Mouse (Mus musculus): ENCODE measurements around the gene Pdss2. TPM values are rescaled to one million over a fixed set of nuclear protein-coding genes. Genes with fewer than 3 reads are reported as not detected.
"Not testable (repeated sequence)": the region's sequence is repeated elsewhere in the genome, so short reads cannot be mapped to it uniquely, and the experiment has no call there.

Gene Pdss2
- polyA plus RNA-seq, 1 experiment from 2014 or later = 16.6 TPM

DNA sequence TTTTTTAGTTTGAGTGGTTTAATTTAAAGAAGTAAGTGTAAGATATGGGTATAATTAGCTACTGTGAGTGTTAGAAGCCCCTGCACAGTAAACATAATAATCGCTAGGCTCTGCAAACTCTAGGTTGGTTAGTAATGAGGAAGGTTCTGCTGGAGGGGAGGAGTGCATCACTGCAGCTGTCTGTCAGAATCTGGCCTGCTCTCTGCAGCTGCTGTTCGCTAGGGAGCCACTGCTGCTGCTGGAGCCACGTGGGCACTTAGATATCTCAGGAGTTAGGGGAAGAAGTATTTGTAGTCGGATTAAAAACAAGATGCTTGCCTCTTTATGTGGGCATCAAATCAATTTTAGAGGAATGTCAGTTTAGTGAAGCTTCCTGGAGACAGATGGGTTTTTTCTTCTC is 13.2 kb downstream of the Pdss2 start:
- no peak overlapping the region for H3K4me3 ChIP-seq (ENCODE audit: low read depth, low read length)
- H3K27ac ChIP-seq (ENCODE audit: low read depth, low read length) = no peak overlapping the region
- no peaks in the 10 kb centered on the region for H3K27me3 ChIP-seq (ENCODE audit: control insufficient read depth, insufficient read depth, low read length)
- WGBS = 74% methylated on average over 4 of the region's 4 CpGs
- no peaks in the 10 kb centered on the region for H3K36me3 ChIP-seq (ENCODE audit: control insufficient read depth, insufficient read depth, low read length)
- H3K9ac ChIP-seq (ENCODE audit: low read length) = no peak overlapping the region
- no peak overlapping the region for H3K4me2 ChIP-seq
- DNase-seq (ENCODE audit: low spot score, missing footprints) = no peak
- no peaks in the 10 kb centered on the region; the same call in 1 of the 2 replicates for H3K9me3 ChIP-seq (ENCODE audit: control insufficient read depth, low read length)
- ATAC-seq (ENCODE audit: low FRiP score) = no peak
- no peaks in the 10 kb centered on the region for H3K4me1 ChIP-seq (ENCODE audit: control insufficient read depth, insufficient read depth, low read length)

DNA sequence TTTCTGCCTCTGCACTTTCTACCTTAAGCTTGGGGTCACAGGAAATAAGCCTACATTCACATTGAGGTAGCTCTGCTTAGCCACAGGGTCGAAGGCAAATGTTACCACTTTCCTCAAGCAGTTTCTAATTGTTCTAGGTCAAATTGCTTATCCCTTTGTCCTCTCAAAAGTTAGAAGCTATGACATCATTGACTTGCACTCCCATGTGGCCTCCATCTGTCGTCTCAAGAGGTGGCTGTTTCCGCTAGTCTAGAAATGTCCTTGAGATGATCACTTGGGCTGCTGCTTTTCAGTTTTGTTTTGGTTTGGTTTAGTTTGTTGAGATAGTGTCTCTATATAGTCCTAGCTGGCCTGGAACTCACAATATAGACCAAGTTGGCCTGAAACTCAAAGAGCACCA is 13.7 kb downstream of the Pdss2 start:
- no peaks in the 10 kb centered on the region for H3K27me3 ChIP-seq (ENCODE audit: control insufficient read depth, insufficient read depth, low read length)
- H3K36me3 ChIP-seq (ENCODE audit: control insufficient read depth, insufficient read depth, low read length) = no peaks in the 10 kb centered on the region
- H3K4me1 ChIP-seq (ENCODE audit: control insufficient read depth, insufficient read depth, low read length) = no peaks in the 10 kb centered on the region
- 93% methylated on average over 3 of the region's 3 CpGs for WGBS
- H3K9me3 ChIP-seq (ENCODE audit: control insufficient read depth, low read length) = peaks cover 5% of the 10 kb centered on the region; the same call in 1 of the 2 replicates
- H3K4me3 ChIP-seq (ENCODE audit: low read depth, low read length) = no peak overlapping the region
- H3K27ac ChIP-seq (ENCODE audit: low read depth, low read length) = no peak overlapping the region
- no peak for DNase-seq (ENCODE audit: low spot score, missing footprints)
- no peak overlapping the region for H3K9ac ChIP-seq (ENCODE audit: low read length)
- H3K4me2 ChIP-seq = no peak overlapping the region
- no peak for ATAC-seq (ENCODE audit: low FRiP score)

GRCm38 (mm10) chr10:43235758-43236669 is 14.7 kb downstream of the Pdss2 start:
- Histone ChIP-seq H3K27me3 (ENCODE audit: control insufficient read depth, insufficient read depth, low read length) (no peaks in the 10 kb centered on the region), H3K4me2 (no peak overlapping the region), H3K9me3 (ENCODE audit: control insufficient read depth, low read length) (peaks cover 6% of the 10 kb centered on the region; the same call in 1 of the 2 replicates), H3K4me3 (ENCODE audit: low read depth, low read length) (no peak overlapping the region), H3K4me1 (ENCODE audit: control insufficient read depth, insufficient read depth, low read length) (no peaks in the 10 kb centered on the region), H3K36me3 (ENCODE audit: control insufficient read depth, insufficient read depth, low read length) (no peaks in the 10 kb centered on the region), H3K9ac (ENCODE audit: low read length) (no peak overlapping the region), H3K27ac (ENCODE audit: low read depth, low read length) (no peak overlapping the region)
- no peak for DNase-seq (ENCODE audit: low spot score, missing footprints)
- 91% methylated on average over 5 of the region's 5 CpGs for WGBS
- no peak for ATAC-seq (ENCODE audit: low FRiP score)

DNA sequence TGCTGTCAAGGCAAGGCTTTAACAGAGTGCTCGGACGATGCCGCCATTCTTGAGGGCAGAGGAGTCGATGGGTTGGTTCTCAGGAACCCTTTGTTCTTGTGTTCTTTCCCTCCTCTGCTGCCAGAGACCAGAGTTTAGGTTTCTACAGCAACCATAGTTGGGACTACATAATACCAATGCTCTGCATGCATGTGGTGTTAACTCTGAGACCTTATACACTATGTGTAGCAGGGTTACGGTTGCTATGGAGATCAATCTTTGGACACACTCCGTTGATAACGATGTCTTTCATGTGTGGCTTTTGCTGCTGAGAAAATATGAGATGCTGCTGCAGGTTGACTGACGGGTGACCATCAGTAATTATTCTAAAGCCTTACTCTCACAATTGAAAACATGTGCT is 20.9 kb downstream of the Pdss2 start:
- ATAC-seq (ENCODE audit: low FRiP score) (no peak), DNase-seq (ENCODE audit: low spot score, missing footprints) (no peak)
- Histone ChIP-seq H3K27ac (ENCODE audit: low read depth, low read length) (no peak overlapping the region), H3K9me3 (ENCODE audit: control insufficient read depth, low read length) (peaks cover 6% of the 10 kb centered on the region; the same call in 1 of the 2 replicates), H3K4me2 (no peak overlapping the region), H3K4me1 (ENCODE audit: control insufficient read depth, insufficient read depth, low read length) (peaks cover 10% of the 10 kb centered on the region; the same call in 1 of the 2 replicates), H3K36me3 (ENCODE audit: control insufficient read depth, insufficient read depth, low read length) (no peaks in the 10 kb centered on the region), H3K27me3 (ENCODE audit: control insufficient read depth, insufficient read depth, low read length) (no peaks in the 10 kb centered on the region), H3K9ac (ENCODE audit: low read length) (no peak overlapping the region), H3K4me3 (ENCODE audit: low read depth, low read length) (no peak overlapping the region)
- 66% methylated on average over 8 of the region's 8 CpGs for WGBS

DNA sequence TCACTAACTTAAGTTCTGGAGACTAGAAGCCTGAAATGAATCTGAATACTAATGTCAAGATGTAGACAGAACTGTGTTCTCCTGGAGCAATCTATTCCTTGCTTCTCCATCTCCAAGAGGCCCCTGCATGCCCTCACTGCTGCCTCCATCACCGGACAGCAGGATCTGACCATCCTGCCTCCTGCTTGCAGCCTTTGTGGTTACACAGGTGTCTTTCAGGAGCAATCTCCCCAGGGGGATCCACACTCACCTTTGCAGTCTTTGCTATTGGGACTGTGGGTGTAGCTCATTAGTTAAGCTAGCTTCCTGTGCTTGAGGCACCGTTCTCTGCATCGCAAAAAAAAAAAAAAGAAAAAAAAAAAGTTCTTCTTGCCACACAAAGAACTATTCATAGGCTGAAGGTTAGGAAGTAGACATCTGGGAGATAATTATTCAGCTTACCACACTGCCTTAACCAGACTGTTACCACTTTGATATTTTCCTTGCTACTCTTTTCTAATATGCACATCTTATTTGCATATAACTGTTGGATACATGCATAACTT is 23.0 kb downstream of the Pdss2 start:
- Histone ChIP-seq H3K4me3 (ENCODE audit: low read depth, low read length) (no peak overlapping the region), H3K27me3 (ENCODE audit: control insufficient read depth, insufficient read depth, low read length) (no peaks in the 10 kb centered on the region), H3K9me3 (ENCODE audit: control insufficient read depth, low read length) (peaks cover 6% of the 10 kb centered on the region; the same call in 1 of the 2 replicates), H3K9ac (ENCODE audit: low read length) (no peak overlapping the region), H3K4me2 (no peak overlapping the region), H3K36me3 (ENCODE audit: control insufficient read depth, insufficient read depth, low read length) (no peaks in the 10 kb centered on the region), H3K4me1 (ENCODE audit: control insufficient read depth, insufficient read depth, low read length) (peaks cover 10% of the 10 kb centered on the region; the same call in 1 of the 2 replicates), H3K27ac (ENCODE audit: low read depth, low read length) (no peak overlapping the region)
- DNase-seq (ENCODE audit: low spot score, missing footprints) (peak; percentile 75), ATAC-seq (ENCODE audit: low FRiP score) (no peak)
- whole genome bisulfite sequencing = 21% methylated on average over 3 of the region's 3 CpGs

DNA sequence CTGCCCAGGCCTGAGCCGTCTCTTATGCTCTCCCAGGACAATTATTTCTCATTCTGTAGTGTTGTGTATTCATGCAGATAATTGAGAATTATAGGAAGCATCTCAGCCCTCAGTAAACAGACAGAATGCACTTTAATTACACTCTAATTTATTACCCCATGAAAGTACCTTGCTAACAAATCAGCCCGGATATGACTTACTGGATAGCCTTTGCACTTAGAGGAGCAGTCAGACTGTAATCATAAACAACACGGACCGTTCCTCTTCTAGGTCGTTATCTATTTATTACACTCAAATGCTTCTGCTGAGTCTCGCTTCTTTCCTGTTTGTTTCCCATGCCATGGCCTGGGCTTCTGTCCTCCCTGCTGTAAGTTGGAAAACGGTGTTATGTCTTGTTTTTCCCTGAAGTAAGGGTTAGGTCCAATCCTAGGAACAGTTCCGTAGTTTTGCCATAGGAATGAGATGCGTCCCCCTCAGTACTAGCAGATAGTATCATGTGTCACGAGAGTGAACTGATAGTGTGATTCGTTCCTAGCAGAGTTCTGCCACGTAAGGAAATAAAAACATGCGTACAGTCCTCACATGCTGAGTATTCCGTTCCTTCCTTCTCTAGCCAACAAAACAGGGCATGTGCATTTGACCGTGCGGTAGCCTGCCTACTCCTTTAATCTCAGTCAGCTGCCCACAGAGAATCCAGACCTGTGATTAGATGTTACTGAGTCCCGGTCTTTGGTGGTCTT is 24.3 kb downstream of the Pdss2 start:
- Histone ChIP-seq H3K27ac (ENCODE audit: low read depth, low read length) (no peak overlapping the region), H3K4me1 (ENCODE audit: control insufficient read depth, insufficient read depth, low read length) (peaks cover 10% of the 10 kb centered on the region; the same call in 1 of the 2 replicates), H3K9ac (ENCODE audit: low read length) (no peak overlapping the region), H3K9me3 (ENCODE audit: control insufficient read depth, low read length) (no peaks in the 10 kb centered on the region), H3K4me3 (ENCODE audit: low read depth, low read length) (no peak overlapping the region), H3K36me3 (ENCODE audit: control insufficient read depth, insufficient read depth, low read length) (no peaks in the 10 kb centered on the region), H3K27me3 (ENCODE audit: control insufficient read depth, insufficient read depth, low read length) (no peaks in the 10 kb centered on the region), H3K4me2 (no peak overlapping the region)
- WGBS = 62% methylated on average over 17 of the region's 17 CpGs
- no peak for ATAC-seq (ENCODE audit: low FRiP score)
- DNase-seq (ENCODE audit: low spot score, missing footprints) = peak; percentile 64

DNA sequence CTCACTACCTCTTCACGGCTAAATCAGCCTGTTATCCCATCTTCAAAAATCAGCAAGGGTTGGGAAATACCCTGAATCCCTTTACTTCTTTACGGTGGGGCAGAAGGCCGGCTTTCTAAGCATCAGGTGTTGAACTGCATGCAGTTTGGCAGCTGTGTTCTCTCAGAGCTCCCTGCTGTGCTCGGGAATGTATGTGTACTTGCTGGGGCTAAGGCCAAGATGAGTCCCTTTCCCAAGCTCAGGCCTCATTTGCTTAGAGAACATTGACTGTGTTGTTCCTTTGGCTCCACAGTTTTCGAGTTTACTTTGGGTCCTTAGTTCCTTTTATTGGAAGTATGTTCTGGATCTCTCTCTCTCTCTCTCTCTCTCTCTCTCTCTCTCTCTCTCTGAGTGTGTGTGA is 26.7 kb downstream of the Pdss2 start:
- peaks cover 10% of the 10 kb centered on the region; the same call in 1 of the 2 replicates for H3K4me1 ChIP-seq (ENCODE audit: control insufficient read depth, insufficient read depth, low read length)
- no peaks in the 10 kb centered on the region for H3K27me3 ChIP-seq (ENCODE audit: control insufficient read depth, insufficient read depth, low read length)
- H3K9ac ChIP-seq (ENCODE audit: low read length) = no peak overlapping the region
- no peaks in the 10 kb centered on the region for H3K36me3 ChIP-seq (ENCODE audit: control insufficient read depth, insufficient read depth, low read length)
- DNase-seq (ENCODE audit: low spot score, missing footprints) (no peak), ATAC-seq (ENCODE audit: low FRiP score) (no peak)
- no peak overlapping the region for H3K27ac ChIP-seq (ENCODE audit: low read depth, low read length)
- no peak overlapping the region for H3K4me3 ChIP-seq (ENCODE audit: low read depth, low read length)
- H3K4me2 ChIP-seq = no peak overlapping the region
- H3K9me3 ChIP-seq (ENCODE audit: control insufficient read depth, low read length) = no peaks in the 10 kb centered on the region
- 57% methylated on average over 5 of the region's 5 CpGs for WGBS

- no peak for ATAC-seq (ENCODE audit: low FRiP score)
Measured at GRCm38 (mm10) chr10:43252324-43252723, 31.0 kb downstream of the Pdss2 start.

GRCm38 (mm10) chr10:43256965-43257364 is 35.7 kb downstream of the Pdss2 start:
- H3K36me3 ChIP-seq (ENCODE audit: control insufficient read depth, insufficient read depth, low read length); DNase-seq (ENCODE audit: low spot score, missing footprints); H3K4me2 ChIP-seq; H3K9me3 ChIP-seq (ENCODE audit: control insufficient read depth, low read length); H3K4me1 ChIP-seq (ENCODE audit: control insufficient read depth, insufficient read depth, low read length); H3K9ac ChIP-seq (ENCODE audit: low read length); H3K27me3 ChIP-seq (ENCODE audit: control insufficient read depth, insufficient read depth, low read length); ATAC-seq (ENCODE audit: low FRiP score); H3K27ac ChIP-seq (ENCODE audit: low read depth, low read length); H3K4me3 ChIP-seq (ENCODE audit: low read depth, low read length): not testable (repeated sequence)
- whole genome bisulfite sequencing = no CpG with 5 or more reads among the region's 1 CpGs

More at GRCm38 (mm10) chr10:43252324-43252723, 31.0 kb downstream of the Pdss2 start:
- Histone ChIP-seq H3K36me3 (ENCODE audit: control insufficient read depth, insufficient read depth, low read length) (no peaks in the 10 kb centered on the region), H3K27me3 (ENCODE audit: control insufficient read depth, insufficient read depth, low read length) (no peaks in the 10 kb centered on the region), H3K4me3 (ENCODE audit: low read depth, low read length) (no peak overlapping the region), H3K4me1 (ENCODE audit: control insufficient read depth, insufficient read depth, low read length) (no peaks in the 10 kb centered on the region), H3K4me2 (no peak overlapping the region), H3K9ac (ENCODE audit: low read length) (no peak overlapping the region), H3K9me3 (ENCODE audit: control insufficient read depth, low read length) (no peaks in the 10 kb centered on the region), H3K27ac (ENCODE audit: low read depth, low read length) (no peak overlapping the region)
- WGBS = 83% methylated on average over 4 of the region's 4 CpGs
- no peak for DNase-seq (ENCODE audit: low spot score, missing footprints)

Measured in midbrain, embryonic 11.5 days (tissue).